Mouse (Mus musculus): Measurements from ENCODE around the gene H2afy. TPM values are rescaled to one million over a fixed set of nuclear protein-coding genes. Genes with fewer than 3 reads are reported as not detected.
"Not testable (repeated sequence)": the region's sequence is repeated elsewhere in the genome, so short reads cannot be mapped to it uniquely, and the experiment has no call there.

H2afy gene
- total RNA-seq, 2 experiments from 2014 or later, result 121 to 122 TPM

GRCm38 (mm10) chr13:56078724-56079262 is 57.4 kb downstream of the H2afy start:
- DNase-seq (ENCODE audit: low spot score in 2 of 2), result no peak

- no peak for DNase-seq (ENCODE audit: low spot score in 2 of 2)
Measured at GRCm38 (mm10) chr13:56075930-56076329, 60.2 kb downstream of the H2afy start.

GRCm38 (mm10) chr13:56073186-56073585 is 63.0 kb downstream of the H2afy start:
- DNase-seq (ENCODE audit: low spot score in 2 of 2), result no peak

GRCm38 (mm10) chr13:56072268-56072607 is 63.9 kb downstream of the H2afy start:
- DNase-seq (ENCODE audit: low spot score in 2 of 2), result no peak

- DNase-seq (ENCODE audit: low spot score in 2 of 2), result no peak
Measured at GRCm38 (mm10) chr13:56071586-56072267, 64.4 kb downstream of the H2afy start.

GRCm38 (mm10) chr13:56069643-56070042 is 66.5 kb downstream of the H2afy start:
- no peak for DNase-seq (ENCODE audit: low spot score in 2 of 2)

- DNase-seq (ENCODE audit: low spot score in 2 of 2), result no peak
Measured at GRCm38 (mm10) chr13:56068517-56068916, 67.6 kb downstream of the H2afy start.

- no peak for DNase-seq (ENCODE audit: low spot score in 2 of 2)
Measured at GRCm38 (mm10) chr13:56066904-56067303, 69.3 kb downstream of the H2afy start.

GRCm38 (mm10) chr13:56066152-56066551 is 70.0 kb downstream of the H2afy start:
- no peak for DNase-seq (ENCODE audit: low spot score in 2 of 2)

GRCm38 (mm10) chr13:56057761-56058160 is 78.4 kb downstream of the H2afy start:
- DNase-seq (ENCODE audit: low spot score in 2 of 2), result no peak

GRCm38 (mm10) chr13:56055720-56056119 is 80.4 kb downstream of the H2afy start:
- no peak for DNase-seq (ENCODE audit: low spot score in 2 of 2)

GRCm38 (mm10) chr13:56054089-56054488 is 82.1 kb downstream of the H2afy start:
- DNase-seq (ENCODE audit: low spot score in 2 of 2), result no peak

GRCm38 (mm10) chr13:56052781-56053180 is 83.4 kb downstream of the H2afy start:
- DNase-seq (ENCODE audit: low spot score in 2 of 2), result no peak

GRCm38 (mm10) chr13:56050246-56050645 is 85.9 kb downstream of the H2afy start:
- no peak for DNase-seq (ENCODE audit: low spot score in 2 of 2)

GRCm38 (mm10) chr13:56042221-56042620 is 93.9 kb downstream of the H2afy start:
- DNase-seq (ENCODE audit: low spot score in 2 of 2), result no peak

- no peak for DNase-seq (ENCODE audit: low spot score in 2 of 2)
Measured at GRCm38 (mm10) chr13:56040621-56041020, 95.5 kb downstream of the H2afy start.

- DNase-seq (ENCODE audit: low spot score in 2 of 2), result no peak
Measured at GRCm38 (mm10) chr13:56039610-56040371, 96.4 kb downstream of the H2afy start.

GRCm38 (mm10) chr13:56029006-56029405 is 107.2 kb downstream of the H2afy start:
- no peak for DNase-seq (ENCODE audit: low spot score in 2 of 2)

GRCm38 (mm10) chr13:56027996-56028395 is 108.2 kb downstream of the H2afy start:
- not testable (repeated sequence) for DNase-seq (ENCODE audit: low spot score in 2 of 2)

GRCm38 (mm10) chr13:56026623-56027022 is 109.5 kb downstream of the H2afy start:
- no peak for DNase-seq (ENCODE audit: low spot score in 2 of 2)

GRCm38 (mm10) chr13:56026026-56026425 is 110.1 kb downstream of the H2afy start:
- DNase-seq (ENCODE audit: low spot score in 2 of 2), result no peak

GRCm38 (mm10) chr13:56025027-56025410 is 111.1 kb downstream of the H2afy start:
- DNase-seq (ENCODE audit: low spot score in 2 of 2), result no peak

All from adrenal gland, adult 18-20 months (tissue).